Mouse (Mus musculus): ENCODE measurements around the gene Adarb2.

Gene Adarb2

GRCm38 (mm10) chr13:8388541-8388940, 185.9 kb downstream of the Adarb2 start:
- DNase-seq = no peak

GRCm38 (mm10) chr13:8400265-8401041, 197.8 kb downstream of the Adarb2 start:
- no peak for DNase-seq

GRCm38 (mm10) chr13:8402324-8402873, 199.7 kb downstream of the Adarb2 start:
- DNase-seq = no peak

- no peak for DNase-seq
Measured at GRCm38 (mm10) chr13:8406020-8406419, 203.4 kb downstream of the Adarb2 start.

GRCm38 (mm10) chr13:8410353-8411318, 208.0 kb downstream of the Adarb2 start:
- DNase-seq = no peak

- DNase-seq = no peak
Measured at GRCm38 (mm10) chr13:8424019-8424719, 221.5 kb downstream of the Adarb2 start.

GRCm38 (mm10) chr13:8439188-8439835, 236.6 kb downstream of the Adarb2 start:
- DNase-seq = no peak

GRCm38 (mm10) chr13:8445415-8445814, 242.7 kb downstream of the Adarb2 start:
- no peak for DNase-seq

- no peak for DNase-seq
Measured at GRCm38 (mm10) chr13:8448192-8448879, 245.7 kb downstream of the Adarb2 start.

- no peak for DNase-seq
Measured at GRCm38 (mm10) chr13:8451581-8451980, 248.9 kb downstream of the Adarb2 start.

GRCm38 (mm10) chr13:8456886-8457285, 254.2 kb downstream of the Adarb2 start:
- peak; percentile 14 to 41 for DNase-seq

- DNase-seq = no peak
Measured at GRCm38 (mm10) chr13:8457831-8458230, 255.2 kb downstream of the Adarb2 start.

GRCm38 (mm10) chr13:8467591-8468366, 265.1 kb downstream of the Adarb2 start:
- no peak for DNase-seq

- no peak for DNase-seq
Measured at GRCm38 (mm10) chr13:8476237-8476636, 273.6 kb downstream of the Adarb2 start.

GRCm38 (mm10) chr13:8478731-8479130, 276.1 kb downstream of the Adarb2 start:
- DNase-seq = no peak

GRCm38 (mm10) chr13:8479970-8480369, 277.3 kb downstream of the Adarb2 start:
- DNase-seq = no peak

- DNase-seq = no peak
Measured at GRCm38 (mm10) chr13:8481347-8481746, 278.7 kb downstream of the Adarb2 start.

GRCm38 (mm10) chr13:8484592-8485272, 282.1 kb downstream of the Adarb2 start:
- no peak for DNase-seq

- no peak for DNase-seq
Measured at GRCm38 (mm10) chr13:8487756-8488434, 285.2 kb downstream of the Adarb2 start.
